Mouse (Mus musculus): Measurements from ENCODE around the gene Tenm4.

DNA sequence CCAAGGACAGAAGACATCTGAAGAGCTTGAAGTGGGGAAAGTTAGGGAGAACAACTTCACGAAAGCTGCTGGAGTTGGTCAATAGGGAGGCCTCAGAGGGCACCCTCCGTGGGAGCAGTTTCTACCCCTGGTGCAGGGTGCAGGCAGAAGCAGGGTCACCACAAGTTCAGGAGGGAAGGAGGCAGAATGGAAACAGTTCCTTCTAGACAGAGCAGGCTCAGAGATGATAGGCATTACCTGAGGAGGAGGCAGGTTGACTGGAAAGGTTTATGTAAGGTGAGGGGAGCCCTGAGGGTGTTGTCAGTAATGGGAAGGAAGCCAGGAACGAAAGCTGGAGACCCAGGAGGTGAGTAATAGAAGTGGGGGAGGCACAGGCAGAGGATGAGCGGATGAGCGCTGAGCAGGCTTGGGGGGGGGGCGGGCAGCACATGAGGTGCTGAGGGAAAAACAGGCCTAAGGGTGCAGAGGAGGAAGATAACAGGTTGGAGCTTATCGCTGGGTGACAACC is 577.5 kb downstream of the Tenm4 start:
- TF ChIP-seq CTCF (IDR thresholded peaks at IDR 0.05; ENCODE audit: borderline replicate concordance, insufficient read depth, low read depth, low read length) (no peak), POLR2A (IDR thresholded peaks at IDR 0.05; ENCODE audit: borderline replicate concordance, insufficient read depth, low read length) (no peak)
